Mouse (Mus musculus) ES-E14 (cell line): ENCODE results near the gene Prtg. TPM values are rescaled to one million over a fixed set of nuclear protein-coding genes. Genes with fewer than 3 reads are reported as not detected.

Experiments
- DNase-seq: peaks from one replicate; pipeline ENCODE4 v3.0.0-alpha.2; 2013; ENCODE audit warnings: low read depth, low spot score
- H3K27ac ChIP-seq: 2 replicates; pipeline ENCODE4 v1.5.1; 2012; ENCODE audit warnings: low read depth, mild to moderate bottlenecking, low read length, moderate library complexity, mixed read lengths; ENCODE audit not compliant: poor library complexity, insufficient read depth, severe bottlenecking
- H3K36me3 ChIP-seq: 2 replicates; pipeline ENCODE4 v1.6.1; 2012; ENCODE audit warnings: mild to moderate bottlenecking, low read length, moderate library complexity, mixed read lengths; ENCODE audit not compliant: control insufficient read depth, poor library complexity, insufficient read depth, severe bottlenecking
- H3K4me1 ChIP-seq, 2 experiments: fragments of 150-350 bp in 1 of 2; sonication (generic) in 1 of 2; 2 replicates each; pipeline ENCODE4 v1.6.1; 2012; ENCODE audit warnings: low read length in 2 of 2, mild to moderate bottlenecking in 1 of 2, mixed read lengths in 1 of 2; ENCODE audit not compliant: control insufficient read depth in 2 of 2, insufficient read depth in 2 of 2, poor library complexity in 1 of 2
- H3K4me3 ChIP-seq, 2 experiments: fragments of 150-350 bp in 1 of 2; sonication (generic) in 1 of 2; 2 replicates each; pipeline ENCODE4 v1.5.1; 2012; ENCODE audit warnings: low read length in 2 of 2, low read depth in 1 of 2, mild to moderate bottlenecking in 1 of 2, mixed read lengths in 1 of 2; ENCODE audit not compliant: insufficient read depth in 1 of 2, poor library complexity in 1 of 2, severe bottlenecking in 1 of 2
- H3K9ac ChIP-seq: 2 replicates; pipeline ENCODE4 v1.6.1; 2012; ENCODE audit warnings: low read depth, mild to moderate bottlenecking, low read length, mixed read lengths; ENCODE audit not compliant: poor library complexity, insufficient read depth, severe bottlenecking
- H3K9me3 ChIP-seq: fragments of 150-350 bp; sonication (generic); 2 replicates; pipeline ENCODE4 v1.6.1; 2012; ENCODE audit warnings: low read depth, mild to moderate bottlenecking, low read length; ENCODE audit not compliant: control insufficient read depth, insufficient read depth
- CHD2 ChIP-seq: IDR thresholded peaks from 2 replicates; pipeline ENCODE4 v1.6.1; 2014; ENCODE audit warnings: mild to moderate bottlenecking, low read depth, low read length, inconsistent platforms
- HCFC1 ChIP-seq: IDR thresholded peaks from 2 replicates; pipeline ENCODE4 v1.6.1; 2012; ENCODE audit warnings: low read length, inconsistent platforms, borderline replicate concordance; ENCODE audit not compliant: insufficient read depth
- MAFK ChIP-seq: IDR thresholded peaks from 2 replicates; pipeline ENCODE4 v1.6.1; 2014; ENCODE audit warnings: mild to moderate bottlenecking, low read depth, low read length, inconsistent platforms; ENCODE audit not compliant: insufficient read depth
- ZC3H11A ChIP-seq: IDR thresholded peaks from 2 replicates; pipeline ENCODE4 v1.6.1; 2012; ENCODE audit warnings: low read depth, mild to moderate bottlenecking, inconsistent platforms, low read length, borderline replicate concordance
- ZNF384 ChIP-seq: IDR thresholded peaks from 2 replicates; pipeline ENCODE4 v1.6.1; 2012; ENCODE audit warnings: low read depth, low read length, inconsistent platforms
- in situ Hi-C, 2 experiments: fragments of 600-800 bp; cut with MboI; formaldehyde crosslinking; loops; one replicate each; pipeline ENCODE4 v1.15.1; 2025; ENCODE audit warnings: low sequenced_read_pairs in 2 of 2, inconsistent platforms in 1 of 2; ENCODE audit not compliant: unreplicated experiment in 2 of 2
- total RNA-seq: library from RNA; depleted of rRNA; stranded (reverse); fragments of 300-350 nt; gene quantifications from 2 replicates; pipeline ENCODE4 v1.2.3, GENCODE M21; 2012; rRNA removed

Gene Prtg
- 28.8 and 31.1 TPM in 2 replicates for total RNA-seq

DNA sequence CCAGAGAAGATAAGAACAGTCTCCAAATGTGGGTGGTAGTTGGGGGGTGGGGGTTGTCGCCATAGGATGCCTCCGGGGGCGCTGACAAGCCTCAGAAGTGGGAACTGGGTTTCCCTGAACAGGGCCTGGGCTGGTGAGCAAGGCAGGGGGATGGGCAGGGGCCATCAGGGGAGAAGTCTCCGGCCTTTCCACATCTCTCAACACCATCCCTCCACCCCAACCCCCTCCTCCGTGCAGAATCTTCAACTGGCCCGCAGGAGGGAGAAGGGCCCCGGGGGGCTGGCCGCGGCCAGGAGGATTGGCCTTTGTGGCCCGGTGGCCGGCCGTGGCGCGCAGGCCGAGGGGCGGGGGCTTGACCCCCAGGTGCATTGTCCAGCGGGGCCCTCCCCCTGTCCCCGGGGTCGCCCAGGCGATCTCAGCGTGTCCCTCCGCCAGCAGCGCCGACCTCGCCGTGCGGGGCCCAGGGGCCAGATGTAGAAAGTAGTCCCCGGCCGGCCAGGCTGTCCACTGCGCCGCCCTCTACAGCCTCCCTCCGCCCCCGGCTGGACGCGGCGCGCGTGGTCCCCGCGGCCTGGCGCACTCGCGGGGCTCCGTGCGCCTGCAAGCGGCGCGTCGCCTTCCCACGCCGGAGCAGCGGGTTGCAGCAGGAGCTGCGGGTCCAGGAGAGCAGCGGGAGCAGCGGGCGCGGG is at the start of gene Prtg:
Gene Prtg (plus strand): TSS at position 144 of the 689 bp plus-strand sequence.
- DNase-seq: no peak
- H3K4me1 ChIP-seq: peaks cover 5 to 10% of the 10 kb centered on the region in 2 experiments
- in situ Hi-C loops: no loop called here

GRCm38 (mm10) chr9:72757143-72757542 is 49.5 kb upstream of the Prtg start:
- in situ Hi-C loops: loop anchor here in 1 of 2 experiments (25.0 kb wide), 1 partner anchor 130 kb away; no protein-coding TSS in a partner anchor
- TF ChIP-seq ZC3H11A (no peak), MAFK (no peak), ZNF384 (no peak), HCFC1 (no peak), CHD2 (no peak)
- DNase-seq: no peak
- no peak overlapping the region for H3K27ac ChIP-seq
- H3K36me3 ChIP-seq: no peaks in the 10 kb centered on the region
- H3K9me3 ChIP-seq: no peaks in the 10 kb centered on the region
- no peaks in the 10 kb centered on the region; a peak in 1 of 4 replicates for H3K4me1 ChIP-seq
- H3K4me3 ChIP-seq: no peak overlapping the region
- H3K9ac ChIP-seq: no peak overlapping the region

More for the DNA sequence above, at the start of gene Prtg:
- Histone ChIP-seq H3K9ac (peak within 1 kb of the TSS; percentile 66), H3K36me3 (no peaks in the 10 kb centered on the region), H3K27ac (no peak within 1 kb of the TSS; the same call in 1 of the 2 replicates), H3K9me3 (no peaks in the 10 kb centered on the region), H3K4me3 (peak within 1 kb of the TSS; percentile 78 to 86)
- TF ChIP-seq ZNF384 (no peak), ZC3H11A (no peak), HCFC1 (no peak), MAFK (no peak), CHD2 (no peak)

DNA sequence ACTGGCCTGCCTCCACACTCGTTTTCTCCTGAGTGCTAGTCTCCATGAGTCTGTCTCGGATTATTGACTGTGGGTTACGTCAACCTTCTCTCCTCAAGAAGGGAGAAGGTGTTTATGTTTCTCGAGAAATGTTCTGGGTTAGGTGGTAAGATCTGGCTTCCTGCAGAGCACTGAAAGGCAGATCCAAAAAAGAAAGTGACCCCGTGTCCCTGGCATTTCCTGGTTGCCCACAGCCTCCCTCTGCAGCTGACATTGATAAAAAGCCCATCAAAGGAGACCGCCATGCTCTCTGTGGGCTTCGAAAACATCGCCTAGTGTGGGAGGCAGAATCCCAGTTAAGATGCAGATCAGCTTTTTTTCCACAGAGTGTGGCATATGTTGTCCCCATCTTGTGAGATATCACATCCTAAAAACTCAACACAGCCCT is 48.0 kb upstream of the Prtg start:
- no peak for DNase-seq
- Histone ChIP-seq H3K27ac (no peak overlapping the region), H3K36me3 (no peaks in the 10 kb centered on the region), H3K4me3 (no peak overlapping the region), H3K4me1 (peaks cover 0 to 2% of the 10 kb centered on the region in 2 experiments; a peak in 2 of 4 replicates), H3K9ac (no peak overlapping the region), H3K9me3 (no peaks in the 10 kb centered on the region)
- in situ Hi-C loops: loop anchor here in 1 of 2 experiments (25.0 kb wide), 1 partner anchor 129 kb away; no protein-coding TSS in a partner anchor
- TF ChIP-seq ZC3H11A (no peak), HCFC1 (no peak), ZNF384 (no peak), CHD2 (no peak), MAFK (no peak)

DNA sequence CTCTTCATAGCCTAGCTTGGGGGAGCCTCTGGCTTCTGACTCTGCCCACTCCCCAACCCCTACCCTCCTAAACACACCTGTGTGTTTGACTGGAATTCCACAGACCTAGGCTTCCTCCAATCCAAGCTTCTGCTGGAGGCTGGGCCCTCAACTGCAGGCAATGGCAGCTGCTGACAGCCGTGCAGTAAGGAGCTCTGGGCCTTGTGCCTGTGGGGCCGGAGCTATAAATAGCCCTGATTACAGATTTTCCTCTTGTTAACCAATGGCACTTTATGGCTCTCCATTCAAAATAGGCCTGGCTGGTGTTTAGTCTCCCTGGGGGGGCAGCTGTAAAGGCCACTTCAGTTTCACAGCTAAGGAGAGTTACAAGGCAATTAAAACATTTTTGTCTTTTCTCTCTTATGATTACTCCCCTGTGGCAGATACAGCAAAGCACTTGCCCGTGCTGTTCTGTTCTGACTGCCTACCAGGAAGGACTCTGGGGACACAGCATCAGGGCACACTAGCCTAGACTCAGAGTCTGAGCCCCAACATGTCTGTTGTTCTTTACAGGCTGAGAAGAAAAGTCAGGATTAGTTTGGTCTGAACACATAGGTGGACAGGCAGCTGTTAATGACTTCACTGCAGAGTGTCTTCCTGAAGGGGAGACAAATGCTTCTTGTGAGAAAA is 43.5 kb upstream of the Prtg start:
- no peak overlapping the region for H3K27ac ChIP-seq
- H3K9ac ChIP-seq: peak overlapping the region; percentile 42; the same call in 1 of the 2 replicates
- no peaks in the 10 kb centered on the region for H3K36me3 ChIP-seq
- peaks cover 0 to 3% of the 10 kb centered on the region in 2 experiments; a peak in 2 of 4 replicates for H3K4me1 ChIP-seq
- TF ChIP-seq HCFC1 (no peak), MAFK (no peak), ZNF384 (no peak), ZC3H11A (no peak), CHD2 (no peak)
- H3K4me3 ChIP-seq: no peak overlapping the region
- no peaks in the 10 kb centered on the region for H3K9me3 ChIP-seq
- no peak for DNase-seq
- in situ Hi-C loops: loop anchor here in 1 of 2 experiments (25.0 kb wide), 1 partner anchor 124 kb away; no protein-coding TSS in a partner anchor
